Mouse (Mus musculus) forebrain, embryonic 16.5 days (tissue): ENCODE results near the gene Ggct. TPM values are rescaled to one million over a fixed set of nuclear protein-coding genes. Genes with fewer than 3 reads are reported as not detected.
A peak's percentile ranks its signal among the peaks of the same experiment; 100 is the strongest.

Experiments used
- ATAC-seq: fragments of 200-750 bp; cut with Nextera tagmentation; 2 replicates; pipeline ENCODE4 v1.8.0; 2017; ENCODE audit warnings: mild to moderate bottlenecking, moderate library complexity
- H3K27ac ChIP-seq: fragments of 300-500 bp; sonication (generic); 2 replicates; pipeline ENCODE4 v1.5.1; 2014; ENCODE audit warnings: low read length, control low read depth
- H3K27me3 ChIP-seq: fragments of 300-500 bp; sonication (generic); replicated peaks from 2 replicates; pipeline ENCODE4 v1.6.1; 2014; ENCODE audit warnings: low read length; ENCODE audit not compliant: control insufficient read depth, insufficient read depth
- H3K36me3 ChIP-seq: fragments of 300-500 bp; sonication (generic); 2 replicates; pipeline ENCODE4 v1.6.1; 2014; ENCODE audit not compliant: control insufficient read depth, insufficient read depth
- H3K4me1 ChIP-seq: fragments of 300-500 bp; sonication (generic); replicated peaks from 2 replicates; pipeline ENCODE4 v1.6.1; 2014; ENCODE audit warnings: low read length; ENCODE audit not compliant: control insufficient read depth, insufficient read depth
- H3K4me2 ChIP-seq: fragments of 300-500 bp; sonication (generic); 2 replicates; pipeline ENCODE4 v1.6.1; 2014; ENCODE audit warnings: mild to moderate bottlenecking, low read length, control low read depth
- H3K4me3 ChIP-seq: fragments of 300-500 bp; sonication (generic); replicated peaks from 2 replicates; pipeline ENCODE4 v1.5.1; 2014; ENCODE audit warnings: mild to moderate bottlenecking, low read length, control low read depth
- H3K9ac ChIP-seq: fragments of 300-500 bp; sonication (generic); replicated peaks from 2 replicates; pipeline ENCODE4 v1.6.1; 2014; ENCODE audit warnings: low read depth, low read length, control low read depth
- H3K9me3 ChIP-seq: fragments of 300-500 bp; sonication (generic); 2 replicates; pipeline ENCODE4 v1.6.1; 2016; ENCODE audit warnings: low read length; ENCODE audit not compliant: control insufficient read depth
- WGBS: fragments of 180-500 bp; shearing (Covaris S2); extraction: QIAGEN DNeasy Blood & Tissue Kit; methylation state at CpG from one replicate; pipeline ENCODE4 v1.1.7; 2014; 5-methylcytosine and 5-hydroxymethylcytosine counted together
- polyA plus RNA-seq: library from polyadenylated mRNA; unstranded; fragments of >200 nt; fragmentation: Nextera tagmentation; extraction: Ambion mirVana; gene quantifications from 2 replicates; pipeline ENCODE4 v1.2.1, GENCODE M21; 2015

Ggct gene
- polyA plus RNA-seq, 1 experiment from 2014 or later, result 18.9 TPM

DNA sequence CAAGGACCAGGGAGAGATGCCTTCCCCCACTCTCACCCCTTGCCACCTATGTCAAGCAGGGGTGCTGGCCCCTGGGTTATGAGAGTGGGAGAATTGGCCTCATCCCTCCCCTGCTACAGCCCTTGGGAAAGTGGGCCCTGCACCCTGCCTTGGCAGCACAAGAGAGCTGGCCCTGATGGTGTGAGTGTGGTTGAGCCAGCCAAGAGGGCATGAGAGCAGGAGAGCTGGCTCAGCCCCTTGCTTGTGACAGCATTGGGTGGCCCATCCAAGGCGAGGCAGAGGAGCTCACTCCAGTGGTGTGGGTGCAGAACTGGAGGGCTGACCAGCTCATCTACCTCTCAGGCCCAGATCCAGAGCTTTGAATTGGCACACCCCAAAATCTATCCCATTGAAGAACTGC lies 17.1 kb downstream of the Ggct start:
- Histone ChIP-seq H3K27ac (no peak overlapping the region), H3K4me2 (no peak overlapping the region), H3K27me3 (peaks cover 11% of the 10 kb centered on the region; the same call in 1 of the 2 replicates), H3K9me3 (no peaks in the 10 kb centered on the region), H3K4me3 (no peak overlapping the region), H3K4me1 (peaks cover 5% of the 10 kb centered on the region; the same call in 1 of the 2 replicates), H3K36me3 (no peaks in the 10 kb centered on the region), H3K9ac (no peak overlapping the region)
- ATAC-seq, result no peak
- WGBS, result 71% methylated on average over 1 of the region's 1 CpGs

DNA sequence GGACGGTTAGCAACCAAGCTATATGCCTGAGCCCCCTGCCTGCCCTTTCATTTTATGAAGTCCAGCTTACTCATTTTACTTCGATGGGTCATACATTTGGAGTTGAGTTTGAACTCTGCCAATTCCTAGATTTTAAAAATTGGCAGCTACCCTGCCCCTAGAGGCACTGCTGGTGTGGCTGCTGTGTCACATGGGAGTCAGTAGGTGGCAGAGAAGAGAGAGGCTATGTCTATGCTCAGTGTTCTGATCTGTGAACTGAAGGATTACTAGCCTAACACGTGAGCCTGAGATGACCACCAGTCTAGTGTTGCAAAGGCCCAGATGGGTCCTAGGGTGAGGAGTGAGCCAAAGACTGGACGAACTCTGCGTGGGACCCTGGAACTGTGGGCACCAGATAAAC lies 18.2 kb downstream of the Ggct start:
- Histone ChIP-seq H3K4me2 (no peak overlapping the region), H3K4me3 (no peak overlapping the region), H3K4me1 (peaks cover 5% of the 10 kb centered on the region; the same call in 1 of the 2 replicates), H3K27ac (no peak overlapping the region), H3K9ac (no peak overlapping the region), H3K36me3 (no peaks in the 10 kb centered on the region), H3K27me3 (peaks cover 11% of the 10 kb centered on the region; the same call in 1 of the 2 replicates), H3K9me3 (no peaks in the 10 kb centered on the region)
- WGBS, result 62% methylated on average over 5 of the region's 5 CpGs
- no peak for ATAC-seq

DNA sequence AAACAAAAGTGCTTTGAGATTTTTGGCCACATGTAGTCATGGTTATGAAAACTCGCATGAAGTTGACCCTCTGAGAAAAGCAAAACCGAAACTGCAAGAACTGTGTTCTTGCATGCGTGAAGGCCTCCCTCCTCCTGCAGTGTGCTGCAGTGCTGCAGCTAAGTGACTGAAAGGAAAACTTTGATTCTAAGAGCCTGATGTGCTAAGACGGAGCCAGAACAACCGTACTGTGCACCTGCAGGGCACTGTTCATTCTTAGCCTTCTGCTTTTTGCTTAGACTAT lies 19.9 kb downstream of the Ggct start:
- H3K4me1 ChIP-seq, result peaks cover 5% of the 10 kb centered on the region; the same call in 1 of the 2 replicates
- no peaks in the 10 kb centered on the region for H3K36me3 ChIP-seq
- peak overlapping the region; percentile 51 for H3K4me3 ChIP-seq
- H3K9ac ChIP-seq, result no peak overlapping the region
- 4% methylated on average over 5 of the region's 5 CpGs for WGBS
- no peak overlapping the region for H3K27ac ChIP-seq
- H3K9me3 ChIP-seq, result no peaks in the 10 kb centered on the region
- peaks cover 11% of the 10 kb centered on the region; the same call in 1 of the 2 replicates for H3K27me3 ChIP-seq
- ATAC-seq, result no peak
- H3K4me2 ChIP-seq, result peak overlapping the region; percentile 80

DNA sequence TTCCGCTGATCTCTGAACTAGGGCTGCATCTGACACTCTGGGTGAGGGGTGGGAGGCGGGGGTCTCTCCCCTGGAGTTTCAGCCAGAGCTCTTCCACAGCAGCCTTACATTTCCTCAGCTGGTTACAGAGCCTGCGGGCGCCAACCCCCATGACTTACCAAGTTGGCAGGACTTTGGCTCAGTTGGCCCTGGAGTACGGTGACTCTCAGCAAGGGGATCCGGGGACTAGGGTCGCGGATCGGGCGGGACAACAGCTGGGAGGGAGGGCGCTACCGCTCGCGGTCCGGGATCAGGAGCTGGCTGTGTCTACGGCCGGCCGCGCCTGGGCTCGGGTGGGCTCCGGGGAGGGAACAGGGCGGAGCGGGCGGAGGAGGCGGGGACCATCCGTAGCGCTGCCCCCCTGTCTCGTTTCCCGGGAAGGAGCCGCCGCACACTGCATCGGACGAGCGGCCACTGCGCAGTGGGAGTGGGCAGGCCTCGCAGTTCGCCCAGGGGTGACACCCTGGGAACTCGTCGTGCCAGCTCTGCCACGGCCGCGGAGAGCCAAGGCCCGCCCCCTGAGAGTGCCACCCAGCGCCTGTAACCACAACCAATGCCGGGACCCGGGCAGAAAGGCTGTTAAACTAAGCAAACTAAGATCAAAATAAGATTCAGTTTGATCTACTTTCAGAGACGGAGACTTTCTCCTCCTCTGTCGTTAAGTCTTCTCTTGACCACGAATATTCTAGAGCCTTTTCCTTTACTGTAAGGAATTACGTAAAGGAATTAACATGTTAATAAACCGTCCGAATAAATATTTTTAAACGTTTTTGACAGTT lies 20.4 kb downstream of the Ggct start, which contains the start of gene Nod1:
TSS of gene Nod1 (minus strand) at position 502 of the 818 bp plus-strand sequence.
- ATAC-seq, result peak; percentile 91
- Histone ChIP-seq H3K9me3 (no peaks in the 10 kb centered on the region), H3K27me3 (peaks cover 11% of the 10 kb centered on the region; the same call in 1 of the 2 replicates), H3K4me3 (peak within 1 kb of the TSS; percentile 51), H3K4me2 (peak within 1 kb of the TSS; percentile 80), H3K4me1 (peaks cover 5% of the 10 kb centered on the region; the same call in 1 of the 2 replicates), H3K36me3 (no peaks in the 10 kb centered on the region), H3K9ac (peak within 1 kb of the TSS; percentile 56), H3K27ac (no peak within 1 kb of the TSS)
- 2% methylated on average over 50 of the region's 53 CpGs for WGBS

DNA sequence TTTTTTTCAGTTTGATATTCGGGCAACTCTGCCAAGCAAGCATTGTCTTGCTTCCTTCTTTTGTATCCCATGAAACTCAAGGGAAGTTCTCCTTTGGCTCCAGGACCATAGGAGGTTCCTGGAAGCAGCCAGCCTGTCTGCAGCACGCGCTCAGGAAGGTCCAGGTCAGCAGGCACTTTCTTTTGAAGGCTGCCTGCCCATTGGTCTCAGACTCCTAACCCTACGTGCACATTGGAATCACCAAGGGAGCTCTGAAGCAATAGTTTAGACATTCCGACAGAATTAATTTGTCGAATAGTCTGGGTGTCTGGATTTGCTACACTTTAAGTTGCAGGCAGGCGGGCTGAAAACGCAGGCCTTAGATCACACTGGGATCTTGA lies 21.0 kb downstream of the Ggct start:
- Histone ChIP-seq H3K4me1 (peaks cover 5% of the 10 kb centered on the region; the same call in 1 of the 2 replicates), H3K27me3 (peaks cover 11% of the 10 kb centered on the region; the same call in 1 of the 2 replicates), H3K4me2 (peak overlapping the region; percentile 80), H3K4me3 (peak overlapping the region; percentile 51), H3K36me3 (no peaks in the 10 kb centered on the region), H3K9me3 (no peaks in the 10 kb centered on the region), H3K27ac (no peak overlapping the region), H3K9ac (peak overlapping the region; percentile 56)
- 19% methylated on average over 8 of the region's 8 CpGs for WGBS
- 0 out of 2 replicates have a peak, but pooled peaks have one; percentile 4 for ATAC-seq

DNA sequence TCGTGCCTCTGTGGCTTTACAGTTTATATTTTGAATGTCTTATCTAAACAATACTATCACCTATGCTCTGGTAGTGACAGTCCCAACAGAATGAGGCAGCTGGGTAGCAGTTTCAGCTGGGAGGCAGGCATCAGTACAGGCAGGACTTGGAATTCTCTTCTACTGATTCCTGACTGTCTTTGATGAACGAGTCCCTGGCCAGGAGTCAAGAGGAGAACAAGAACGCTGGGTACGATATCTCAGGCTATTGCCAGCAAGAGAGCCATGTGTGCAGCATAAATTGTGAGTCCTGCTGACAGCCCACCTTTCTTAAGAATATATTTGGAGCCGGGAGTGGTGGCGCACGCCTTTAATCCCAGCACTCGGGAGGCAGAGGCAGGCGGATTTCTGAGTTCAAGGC lies 22.2 kb downstream of the Ggct start:
- Histone ChIP-seq H3K4me2 (no peak overlapping the region), H3K27ac (no peak overlapping the region), H3K27me3 (peaks cover 11% of the 10 kb centered on the region; the same call in 1 of the 2 replicates), H3K9me3 (no peaks in the 10 kb centered on the region), H3K36me3 (no peaks in the 10 kb centered on the region), H3K4me3 (no peak overlapping the region), H3K4me1 (peaks cover 5% of the 10 kb centered on the region; the same call in 1 of the 2 replicates), H3K9ac (no peak overlapping the region)
- 78% methylated on average over 9 of the region's 9 CpGs for WGBS
- ATAC-seq, result no peak

DNA sequence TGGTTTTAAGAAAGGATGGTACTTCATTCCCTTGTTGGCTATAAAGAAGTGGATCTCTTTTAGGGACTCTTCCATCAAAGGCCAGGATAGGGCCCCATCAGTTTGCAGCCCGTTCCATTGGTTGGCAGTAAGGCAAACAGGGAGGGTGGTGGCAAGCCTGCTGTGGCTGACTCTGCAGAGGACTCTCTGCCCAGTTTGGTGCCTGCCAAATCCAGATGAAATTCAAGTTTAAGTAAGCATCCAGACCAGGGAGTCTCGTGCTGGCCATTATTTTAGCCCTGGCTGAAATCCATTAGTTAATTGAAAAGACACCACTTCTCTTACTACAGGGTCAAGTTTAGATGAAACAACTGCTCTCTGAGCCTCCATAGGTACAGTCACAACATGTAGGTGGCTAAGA lies 22.9 kb downstream of the Ggct start:
- Histone ChIP-seq H3K4me1 (peaks cover 5% of the 10 kb centered on the region; the same call in 1 of the 2 replicates), H3K27me3 (peaks cover 11% of the 10 kb centered on the region; the same call in 1 of the 2 replicates), H3K27ac (no peak overlapping the region), H3K4me3 (no peak overlapping the region), H3K4me2 (no peak overlapping the region), H3K9me3 (no peaks in the 10 kb centered on the region), H3K9ac (no peak overlapping the region), H3K36me3 (no peaks in the 10 kb centered on the region)
- 56% methylated on average over 2 of the region's 2 CpGs for WGBS
- ATAC-seq, result no peak

DNA sequence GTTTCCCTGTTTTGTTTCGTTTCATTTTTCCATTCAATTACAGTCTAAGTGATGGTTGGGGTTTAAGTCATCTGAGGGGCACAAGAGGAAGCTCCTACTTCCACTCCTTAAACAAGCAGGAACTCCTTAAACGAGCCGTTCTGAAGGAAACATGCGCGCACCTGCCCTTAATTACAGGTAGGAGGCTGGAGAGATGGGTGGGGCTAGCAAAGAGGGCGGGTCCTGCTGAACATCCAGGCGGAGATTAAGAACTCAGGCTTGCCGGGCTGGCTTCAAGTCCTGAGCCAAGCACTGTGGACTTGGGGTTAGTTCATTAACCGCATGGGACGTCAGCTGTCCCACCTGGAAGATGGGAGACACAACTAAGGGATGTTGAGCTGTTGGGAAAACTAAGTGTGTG lies 25.2 kb downstream of the Ggct start:
- WGBS, result 37% methylated on average over 10 of the region's 10 CpGs
- Histone ChIP-seq H3K27me3 (peaks cover 6% of the 10 kb centered on the region; the same call in 1 of the 2 replicates), H3K4me1 (0 out of 2 replicates have a peak, but pooled peaks cover 2% of the 10 kb centered on the region), H3K9ac (no peak overlapping the region), H3K36me3 (no peaks in the 10 kb centered on the region), H3K4me3 (no peak overlapping the region), H3K4me2 (no peak overlapping the region), H3K27ac (no peak overlapping the region), H3K9me3 (no peaks in the 10 kb centered on the region)
- no peak for ATAC-seq

DNA sequence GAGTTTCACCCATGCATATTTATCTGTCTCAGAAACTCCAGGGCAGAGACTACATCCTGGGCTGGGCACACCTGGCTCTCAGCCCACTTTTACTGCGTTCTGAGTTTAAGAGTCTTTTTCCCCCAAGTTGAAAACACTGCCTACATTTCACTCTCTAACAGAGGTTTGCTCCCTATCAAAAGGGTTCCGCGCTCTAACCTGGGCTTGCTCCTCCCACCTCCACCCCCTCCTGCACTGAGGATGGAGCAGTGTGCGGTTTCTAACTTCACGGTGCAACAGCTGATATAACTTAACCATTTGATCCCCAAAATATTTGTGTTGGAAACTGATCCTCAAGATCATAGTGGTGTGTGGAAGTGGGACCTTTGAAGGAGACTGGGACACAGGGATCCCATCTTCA lies 27.5 kb downstream of the Ggct start:
- no peaks in the 10 kb centered on the region for H3K4me1 ChIP-seq
- no peaks in the 10 kb centered on the region for H3K27me3 ChIP-seq
- WGBS, result 54% methylated on average over 5 of the region's 5 CpGs
- no peak overlapping the region for H3K4me3 ChIP-seq
- H3K9ac ChIP-seq, result no peak overlapping the region
- no peaks in the 10 kb centered on the region for H3K36me3 ChIP-seq
- H3K9me3 ChIP-seq, result no peaks in the 10 kb centered on the region
- H3K27ac ChIP-seq, result no peak overlapping the region
- no peak overlapping the region for H3K4me2 ChIP-seq
- ATAC-seq, result no peak
